Mouse (Mus musculus): ENCODE data around the gene Tox3.

Tox3 gene

GRCm38 (mm10) chr8:90348178-90348925 is at the start of gene Tox3:
Gene Tox3 (minus strand): TSS chr8:90348343.
- DNase-seq, result no peak

DNA sequence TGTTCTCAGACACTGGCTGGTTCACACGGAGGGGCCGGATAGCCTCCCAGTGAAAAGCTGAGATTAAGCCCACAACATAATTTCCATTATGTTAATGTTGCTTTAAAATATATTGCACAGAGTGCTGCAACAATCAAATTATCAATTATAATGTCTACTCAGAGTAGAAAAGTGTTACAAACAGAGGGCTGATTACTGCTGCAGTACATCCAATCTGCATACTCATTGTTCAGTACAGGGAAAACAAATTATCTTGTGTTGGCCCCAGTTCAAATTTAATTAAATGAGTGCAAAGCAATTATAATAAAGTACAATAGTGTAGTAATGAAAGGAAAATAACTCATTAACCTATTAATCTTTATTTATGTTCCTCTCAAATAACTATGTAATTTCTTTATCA is 44.5 kb upstream of the Tox3 start:
- no peak for DNase-seq

GRCm38 (mm10) chr8:90391483-90392074 is 43.4 kb upstream of the Tox3 start:
- no peak for DNase-seq

DNA sequence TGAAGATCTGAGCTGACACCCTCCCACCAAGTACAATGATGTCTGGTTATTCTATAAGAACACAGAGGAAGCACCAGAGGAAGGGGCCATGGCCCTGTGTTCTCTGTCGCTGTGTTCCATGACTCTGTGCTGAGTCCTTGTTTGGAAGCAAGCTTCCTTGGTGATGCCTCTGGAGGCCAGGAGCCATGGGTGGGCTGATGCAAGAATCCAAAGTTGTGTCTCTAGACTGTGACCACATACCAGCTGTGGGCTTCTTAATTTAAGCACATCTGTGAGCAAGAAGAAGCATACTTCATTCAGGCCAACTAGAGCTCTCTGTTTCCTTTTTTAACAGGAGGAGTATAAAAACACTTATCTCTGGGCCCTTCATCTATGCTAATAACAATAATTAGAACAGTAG is 42.7 kb upstream of the Tox3 start:
- no peak for DNase-seq

GRCm38 (mm10) chr8:90379064-90379463 is 30.9 kb upstream of the Tox3 start:
- DNase-seq, result no peak

DNA sequence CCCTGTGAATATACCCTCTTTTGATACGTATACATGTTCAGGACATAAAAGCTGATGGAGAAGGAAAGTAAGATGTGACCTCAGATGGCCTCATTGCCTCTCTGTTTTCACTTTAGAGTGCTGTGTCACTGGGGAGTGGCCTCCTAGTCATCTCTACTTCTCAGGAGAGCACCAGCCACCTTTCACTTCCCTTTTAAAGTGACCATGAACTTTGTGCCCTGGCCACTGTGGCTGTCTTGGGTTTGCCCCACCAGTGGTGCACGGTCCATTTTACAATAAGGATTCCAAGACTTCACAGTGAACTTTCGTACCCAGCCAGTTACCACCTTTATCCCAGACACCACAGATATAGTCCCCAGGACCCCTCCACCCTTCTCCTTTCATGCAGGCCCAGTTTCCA is 29.9 kb upstream of the Tox3 start:
- no peak for DNase-seq

GRCm38 (mm10) chr8:90371611-90372222 is 23.6 kb upstream of the Tox3 start:
- no peak for DNase-seq

DNA sequence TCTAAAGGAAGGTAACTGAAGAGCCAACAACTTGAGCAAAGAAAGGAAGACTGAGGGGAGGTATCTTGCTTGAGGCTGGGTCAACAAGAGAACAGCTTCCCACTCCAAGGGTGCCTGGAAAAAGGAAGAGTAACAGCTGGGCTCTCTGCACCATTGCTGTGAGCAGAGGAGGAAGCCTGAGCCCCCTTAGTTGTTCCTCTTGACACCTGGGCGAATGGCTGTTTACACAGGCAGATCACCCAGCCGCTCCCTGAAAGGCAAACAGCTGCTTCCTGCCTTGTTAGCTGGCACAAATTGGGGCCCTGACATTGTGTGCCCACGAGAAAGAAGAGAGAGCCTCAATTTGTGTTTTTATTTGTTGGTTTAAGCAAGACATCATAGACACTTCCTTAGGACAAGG is 21.7 kb upstream of the Tox3 start:
- DNase-seq, result no peak

GRCm38 (mm10) chr8:90356729-90357128 is 8.6 kb upstream of the Tox3 start:
- no peak for DNase-seq

DNA sequence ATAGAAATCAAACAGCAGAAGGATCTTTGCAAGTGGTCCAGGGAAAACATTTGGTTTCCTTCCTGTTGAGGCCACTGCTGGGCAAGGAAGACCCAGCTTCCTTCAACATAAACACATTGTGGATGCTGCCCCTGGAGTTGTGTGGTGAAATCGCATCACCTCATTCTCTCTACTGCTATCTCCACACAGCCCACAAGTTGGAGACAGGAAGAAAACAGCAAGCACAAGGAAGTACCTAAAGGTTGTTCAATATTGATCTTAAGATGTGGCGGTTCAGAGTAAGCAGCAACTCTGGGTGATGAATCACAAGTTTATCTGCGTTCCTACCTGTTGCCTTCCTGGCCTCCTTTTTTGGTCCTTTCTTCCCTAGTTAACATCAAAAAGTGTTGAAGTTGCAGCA is 6.6 kb upstream of the Tox3 start:
- DNase-seq, result no peak

GRCm38 (mm10) chr8:90353960-90354540 is 5.9 kb upstream of the Tox3 start:
- no peak for DNase-seq

GRCm38 (mm10) chr8:90353499-90353898 is 5.4 kb upstream of the Tox3 start:
- no peak for DNase-seq

GRCm38 (mm10) chr8:90352991-90353390 is 4.8 kb upstream of the Tox3 start:
- DNase-seq, result no peak

- DNase-seq, result no peak
Measured at GRCm38 (mm10) chr8:90349709-90350562, 1.8 kb upstream of the Tox3 start.

GRCm38 (mm10) chr8:90348926-90349683 is 962 bp upstream of the Tox3 start:
- no peak for DNase-seq

DNA sequence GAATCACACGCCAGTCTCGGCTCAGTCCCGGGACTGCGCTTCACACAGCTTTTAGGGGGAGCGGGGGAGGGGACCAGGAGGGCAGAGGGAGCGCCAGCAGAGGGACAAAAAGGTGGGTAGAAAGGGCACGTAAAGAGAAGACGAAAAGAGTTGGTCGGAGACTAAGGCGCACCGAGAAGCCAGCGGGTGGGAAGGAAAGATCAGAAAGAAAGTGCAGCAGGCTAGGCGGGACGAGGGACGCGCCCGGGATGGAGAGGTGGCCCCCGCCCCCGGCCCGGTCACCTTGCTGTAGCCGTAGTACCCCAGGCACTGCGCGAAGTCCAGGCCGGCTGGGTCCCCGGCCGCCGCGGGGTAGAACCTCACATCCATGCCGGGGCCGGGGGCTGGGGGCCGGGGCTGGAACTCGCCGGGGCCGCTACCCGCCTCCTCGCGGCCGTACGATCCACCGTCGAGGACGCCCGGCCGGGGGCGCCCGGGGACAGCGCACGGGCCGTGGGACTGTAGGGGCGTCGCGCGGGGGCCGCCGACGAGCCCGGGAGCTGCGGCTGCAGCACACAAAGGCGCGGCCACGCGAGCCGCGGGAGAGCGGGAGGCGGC is 464 bp downstream of the Tox3 start:
- no peak for DNase-seq

GRCm38 (mm10) chr8:90346880-90347535 is 1.1 kb downstream of the Tox3 start:
- DNase-seq, result no peak

GRCm38 (mm10) chr8:90346138-90346879 is 1.8 kb downstream of the Tox3 start:
- no peak for DNase-seq

- DNase-seq, result no peak
Measured at GRCm38 (mm10) chr8:90330377-90331285, 17.5 kb downstream of the Tox3 start.

Data from B cell, adult 2 months (primary cell).